Mouse (Mus musculus) cerebellum, postnatal 25 days (tissue): ENCODE measurements at regions not wholly inside any gene's neighbourhood (a gene's known extent, or its start where the extent isn't known, plus 50 kb on each side); places are given as distances from the start of the nearest gene placed in this dataset.

Experiments
- DNase-seq, 2 experiments: peaks; one replicate each; pipeline ENCODE4 v3.0.0; 2021; ENCODE audit warnings: mixed read lengths in 2 of 2

GRCm38 (mm10) chr10:51291412-51292207 is 188.8 kb upstream of the Gm49339 start:
- no peak for DNase-seq

GRCm38 (mm10) chr10:51312814-51313213 is 167.6 kb upstream of the Gm49339 start:
- no peak for DNase-seq

DNA sequence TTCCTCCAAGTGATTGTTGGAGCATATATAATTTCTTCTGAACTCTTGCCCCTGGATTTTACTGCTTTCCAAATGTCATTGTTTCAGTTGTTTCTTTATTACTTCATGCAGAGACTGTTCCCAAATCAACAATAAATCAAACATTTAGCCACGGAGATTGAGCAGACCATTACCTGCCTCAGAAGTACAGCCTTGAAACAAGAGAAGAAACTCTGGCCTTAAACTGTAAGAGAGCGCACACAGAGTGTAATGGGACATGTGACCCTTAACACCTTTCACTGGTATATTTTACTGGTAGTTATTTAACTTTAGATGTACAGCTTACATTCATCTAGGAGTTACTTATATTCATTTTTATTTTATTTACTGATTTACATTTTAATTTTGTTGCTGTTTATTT is 160.2 kb upstream of the Gm49339 start:
- DNase-seq: no peak

DNA sequence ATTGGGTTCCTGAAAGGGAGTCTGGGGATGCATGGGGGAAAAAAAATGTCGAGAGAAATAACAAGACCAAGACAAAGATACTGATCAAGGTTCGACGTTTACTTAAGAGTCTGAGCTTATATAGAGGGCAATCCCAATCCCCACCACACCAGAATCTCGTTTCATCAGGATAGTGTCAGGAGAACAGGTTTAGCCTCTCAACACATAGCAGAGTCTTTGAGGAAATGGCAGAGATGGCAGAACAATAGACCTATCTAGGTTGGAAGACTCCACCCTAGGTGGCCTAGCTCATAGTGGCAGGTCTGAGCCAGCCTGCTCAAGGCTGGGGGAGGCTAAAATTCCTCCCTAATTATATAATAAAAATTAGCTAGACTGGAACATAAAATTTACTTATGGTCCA is 151.6 kb upstream of the Gm49339 start:
- no peak for DNase-seq

- DNase-seq: no peak
Observed at GRCm38 (mm10) chr10:51329386-51329785, 151.0 kb upstream of the Gm49339 start.
